Mouse (Mus musculus) liver, embryonic 14.5 days (tissue): Measurements from ENCODE around the gene Gm13304. TPM values are rescaled to one million over a fixed set of nuclear protein-coding genes. Genes with fewer than 3 reads are reported as not detected.
"Not testable (repeated sequence)": the region's sequence is repeated elsewhere in the genome, so short reads cannot be mapped to it uniquely, and the experiment has no call there.

Experiments used
- ATAC-seq: fragments of 200-750 bp; cut with Nextera tagmentation; 2 replicates; pipeline ENCODE4 v1.8.0; 2017; ENCODE audit warnings: moderate number of reproducible peaks, mild to moderate bottlenecking, moderate library complexity; ENCODE audit not compliant: insufficient read depth
- DNase-seq, 3 experiments: peaks; one replicate each; pipeline ENCODE4 v3.0.0-alpha.2; 2012 to 2013; ENCODE audit warnings: low read depth in 3 of 3, low spot score in 3 of 3
- H3K27ac ChIP-seq: fragments of 300-500 bp; sonication (generic); 2 replicates; pipeline ENCODE4 v1.5.1; 2014; ENCODE audit warnings: moderate library complexity, mild to moderate bottlenecking, control low read depth, inconsistent platforms
- H3K27me3 ChIP-seq: fragments of 300-500 bp; sonication (generic); 2 replicates; pipeline ENCODE4 v1.6.1; 2014; ENCODE audit warnings: mild to moderate bottlenecking, low read length, moderate library complexity; ENCODE audit not compliant: control insufficient read depth, insufficient read depth
- H3K36me3 ChIP-seq: fragments of 300-500 bp; sonication (generic); replicated peaks from 2 replicates; pipeline ENCODE4 v1.6.1; 2014; ENCODE audit warnings: low read depth; ENCODE audit not compliant: control insufficient read depth, insufficient read depth
- H3K4me1 ChIP-seq, 2 experiments: fragments of 200-500 bp in 1 of 2; fragments of 300-500 bp in 1 of 2; sonication (generic) in 1 of 2; replicated peaks; 2 replicates each; pipeline ENCODE4 v1.6.1; 2012 to 2014; ENCODE audit warnings: antibody characterized with exemption in 1 of 2, inconsistent platforms in 1 of 2, low read length in 1 of 2; ENCODE audit not compliant: control insufficient read depth in 2 of 2, insufficient read depth in 2 of 2
- H3K4me2 ChIP-seq: fragments of 300-500 bp; sonication (generic); 2 replicates; pipeline ENCODE4 v1.6.1; 2014; ENCODE audit warnings: low read depth, mild to moderate bottlenecking, control low read depth, moderate library complexity
- H3K4me3 ChIP-seq, 2 experiments: fragments of 200-500 bp in 1 of 2; fragments of 300-500 bp in 1 of 2; sonication (generic) in 1 of 2; 2 replicates each; pipeline ENCODE4 v1.5.1; 2012 to 2014; ENCODE audit warnings: low read depth in 2 of 2, low read length in 2 of 2, mild to moderate bottlenecking in 2 of 2, control low read depth in 1 of 2, inconsistent platforms in 1 of 2, moderate library complexity in 1 of 2; ENCODE audit not compliant: insufficient read depth in 1 of 2
- H3K9ac ChIP-seq: fragments of 300-500 bp; sonication (generic); replicated peaks from 2 replicates; pipeline ENCODE4 v1.6.1; 2014; ENCODE audit warnings: mild to moderate bottlenecking, control low read depth, moderate library complexity
- H3K9me3 ChIP-seq: fragments of 300-500 bp; sonication (generic); 2 replicates; pipeline ENCODE4 v1.6.1; 2016; ENCODE audit warnings: low read length, mixed read lengths; ENCODE audit not compliant: control insufficient read depth
- WGBS: fragments of 180-500 bp; shearing (Covaris S2); extraction: QIAGEN DNeasy Blood & Tissue Kit; methylation state at CpG from one replicate; pipeline ENCODE4 v1.1.7; 2014; ENCODE audit not compliant: insufficient replicate concordance; 5-methylcytosine and 5-hydroxymethylcytosine counted together
- polyA plus RNA-seq, 2 experiments: library from polyadenylated mRNA; depleted of rRNA in 1 of 2; stranded (reverse) in 1 of 2; unstranded in 1 of 2; fragments of >200 nt; fragmentation: Nextera tagmentation in 1 of 2; extraction: Ambion mirVana in 1 of 2; gene quantifications; 2 replicates each; pipeline versions ENCODE4 v1.2.1 to v1.2.3; 2012 to 2014

Gm13304 gene
- polyA plus RNA-seq (2012; rRNA removed): not detected in 2 replicates
- polyA plus RNA-seq (2014; fragmentation: Nextera tagmentation; extraction: Ambion mirVana): 0.14 TPM in 1 of 2 replicates, not detected in the other

GRCm38 (mm10) chr4:42114517-42114916 lies at the start of gene Gm13304:
Gm13304 (plus strand) TSS chr4:42114817.
- not testable (repeated sequence) for H3K9me3 ChIP-seq, ATAC-seq, DNase-seq, H3K27ac ChIP-seq, H3K4me2 ChIP-seq, H3K27me3 ChIP-seq, H3K9ac ChIP-seq, H3K4me1 ChIP-seq, H3K4me3 ChIP-seq, H3K36me3 ChIP-seq
- no CpG with 5 or more reads among the region's 5 CpGs for WGBS

- not testable (repeated sequence) for H3K27me3 ChIP-seq, H3K9ac ChIP-seq, DNase-seq, H3K36me3 ChIP-seq, H3K4me3 ChIP-seq, ATAC-seq, H3K9me3 ChIP-seq, H3K4me1 ChIP-seq, H3K27ac ChIP-seq, H3K4me2 ChIP-seq
- WGBS: no CpG with 5 or more reads among the region's 2 CpGs
Observed at GRCm38 (mm10) chr4:42090907-42091306, 23.7 kb upstream of the Gm13304 start, which contains the start of gene Gm3893. Gm3893 (plus strand) TSS chr4:42091207.

GRCm38 (mm10) chr4:42153136-42153535 lies 38.5 kb downstream of the Gm13304 start, which contains the start of gene Gm13306:
Gm13306 (plus strand) TSS chr4:42153436.
- not testable (repeated sequence) for H3K4me3 ChIP-seq, H3K9me3 ChIP-seq, DNase-seq, H3K36me3 ChIP-seq, ATAC-seq, H3K27ac ChIP-seq, H3K9ac ChIP-seq, H3K4me1 ChIP-seq, H3K27me3 ChIP-seq, H3K4me2 ChIP-seq
- no CpG with 5 or more reads among the region's 9 CpGs for WGBS

Other genes with a start within 250 kb of the Gm13304 start
- gene Gm21541, start 211.2 kb upstream of the Gm13304 start, polyA plus RNA-seq (2012; rRNA removed): not detected in 2 replicates
- not detected in 2 replicates for gene Gm21541, start 211.2 kb upstream of the Gm13304 start, polyA plus RNA-seq (2014; fragmentation: Nextera tagmentation; extraction: Ambion mirVana)
- 0.12 and 0.61 TPM in 2 replicates for gene Gm20878, start 173.2 kb upstream of the Gm13304 start, polyA plus RNA-seq (2012; rRNA removed)
- gene Gm20878, start 173.2 kb upstream of the Gm13304 start, polyA plus RNA-seq (2014; fragmentation: Nextera tagmentation; extraction: Ambion mirVana): 0.24 and 0.52 TPM in 2 replicates
- 0.01 TPM in 1 of 2 replicates, not detected in the other for gene Fam205a4, start 148.8 kb upstream of the Gm13304 start, polyA plus RNA-seq (2012; rRNA removed)
- gene Fam205a4, start 148.8 kb upstream of the Gm13304 start, polyA plus RNA-seq (2014; fragmentation: Nextera tagmentation; extraction: Ambion mirVana): 0.04 TPM in 1 of 2 replicates, not detected in the other
- not detected in 2 replicates for gene Gm21093, start 80.1 kb upstream of the Gm13304 start, polyA plus RNA-seq (2012; rRNA removed)
- gene Gm21093, start 80.1 kb upstream of the Gm13304 start, polyA plus RNA-seq (2014; fragmentation: Nextera tagmentation; extraction: Ambion mirVana): not detected in 2 replicates
- not detected in 2 replicates for gene Gm3893, start 23.6 kb upstream of the Gm13304 start, polyA plus RNA-seq (2012; rRNA removed)
- not detected in 2 replicates for gene Gm3893, start 23.6 kb upstream of the Gm13304 start, polyA plus RNA-seq (2014; fragmentation: Nextera tagmentation; extraction: Ambion mirVana)
- gene Gm13306, start 38.6 kb downstream of the Gm13304 start, polyA plus RNA-seq (2012; rRNA removed): not detected in 2 replicates
- gene Gm13306, start 38.6 kb downstream of the Gm13304 start, polyA plus RNA-seq (2014; fragmentation: Nextera tagmentation; extraction: Ambion mirVana): not detected in 2 replicates
- gene Gm13305, start 53.8 kb downstream of the Gm13304 start, polyA plus RNA-seq (2012; rRNA removed): 0.15 TPM in 1 of 2 replicates, not detected in the other
- gene Gm13305, start 53.8 kb downstream of the Gm13304 start, polyA plus RNA-seq (2014; fragmentation: Nextera tagmentation; extraction: Ambion mirVana): 0.45 TPM in 1 of 2 replicates, not detected in the other
- not detected in 2 replicates for gene Gm10600, start 125.8 kb downstream of the Gm13304 start, polyA plus RNA-seq (2012; rRNA removed)
- gene Gm10600, start 125.8 kb downstream of the Gm13304 start, polyA plus RNA-seq (2014; fragmentation: Nextera tagmentation; extraction: Ambion mirVana): not detected in 2 replicates
- gene Ccl21b, start 140.9 kb downstream of the Gm13304 start, polyA plus RNA-seq (2012; rRNA removed): not detected in 2 replicates
- not detected in 2 replicates for gene Ccl21b, start 140.9 kb downstream of the Gm13304 start, polyA plus RNA-seq (2014; fragmentation: Nextera tagmentation; extraction: Ambion mirVana)
- not detected in 2 replicates for gene Gm21953, start 179.4 kb downstream of the Gm13304 start, polyA plus RNA-seq (2012; rRNA removed)
- not detected in 2 replicates for gene Gm21953, start 179.4 kb downstream of the Gm13304 start, polyA plus RNA-seq (2014; fragmentation: Nextera tagmentation; extraction: Ambion mirVana)
- 0.02 TPM in 1 of 2 replicates, not detected in the other for gene Fam205a3, start 203.5 kb downstream of the Gm13304 start, polyA plus RNA-seq (2012; rRNA removed)
- not detected in 2 replicates for gene Fam205a3, start 203.5 kb downstream of the Gm13304 start, polyA plus RNA-seq (2014; fragmentation: Nextera tagmentation; extraction: Ambion mirVana)